Mouse (Mus musculus): ENCODE results near the gene Lrrc74b. TPM values are rescaled to one million over a fixed set of nuclear protein-coding genes. Genes with fewer than 3 reads are reported as not detected.
A peak's percentile ranks its signal among the peaks of the same experiment; 100 is the strongest.
"Not testable (repeated sequence)": the region's sequence is repeated elsewhere in the genome, so short reads cannot be mapped to it uniquely, and the experiment has no call there.

Lrrc74b gene
- polyA plus RNA-seq, 1 experiment from 2014 or later, result 0.44 TPM

DNA sequence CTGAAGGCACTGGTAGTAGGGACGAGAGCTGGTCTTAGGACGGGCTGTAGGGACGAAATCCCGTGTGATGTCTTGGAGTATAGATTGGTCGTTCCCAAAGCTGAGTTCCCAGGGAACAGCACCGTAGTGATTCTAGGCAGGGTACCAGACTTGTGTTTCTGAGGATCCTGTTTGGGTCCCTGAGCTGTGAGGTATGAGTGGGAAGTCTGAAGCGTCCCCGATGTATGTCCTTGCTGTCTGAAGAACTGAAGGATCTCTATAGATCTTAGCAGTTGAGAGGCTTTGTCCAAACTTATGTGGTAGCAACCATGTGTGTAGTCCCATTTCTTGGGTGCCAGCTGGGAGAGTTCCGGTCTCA, 51.8 kb downstream of the Lrrc74b start:
- H3K9ac ChIP-seq (ENCODE audit: low read depth, low read length), result peak overlapping the region; percentile 62
- peak overlapping the region; percentile 57 for H3K4me3 ChIP-seq (ENCODE audit: low read depth, low read length)
- H3K36me3 ChIP-seq (ENCODE audit: control insufficient read depth, insufficient read depth), result peaks cover 22% of the 10 kb centered on the region
- peak overlapping the region; percentile 88 for H3K27ac ChIP-seq (ENCODE audit: low read depth, low read length)
- peaks cover 21% of the 10 kb centered on the region for H3K4me1 ChIP-seq (replicated peaks; ENCODE audit: control insufficient read depth, insufficient read depth, low read length)
- WGBS, result 4% methylated on average over 9 of the region's 9 CpGs
- TF ChIP-seq CTCF (IDR thresholded peaks at IDR 0.05; ENCODE audit: low read depth), result no peak
- peak; percentile 1; the same call in 1 of the 2 replicates for ATAC-seq
- H3K9me3 ChIP-seq (ENCODE audit: control insufficient read depth), result no peaks in the 10 kb centered on the region
- no peaks in the 10 kb centered on the region for H3K27me3 ChIP-seq (replicated peaks; ENCODE audit: control insufficient read depth, insufficient read depth, low read length)
- H3K4me2 ChIP-seq (replicated peaks; ENCODE audit: low read depth), result peak overlapping the region; percentile 79

DNA sequence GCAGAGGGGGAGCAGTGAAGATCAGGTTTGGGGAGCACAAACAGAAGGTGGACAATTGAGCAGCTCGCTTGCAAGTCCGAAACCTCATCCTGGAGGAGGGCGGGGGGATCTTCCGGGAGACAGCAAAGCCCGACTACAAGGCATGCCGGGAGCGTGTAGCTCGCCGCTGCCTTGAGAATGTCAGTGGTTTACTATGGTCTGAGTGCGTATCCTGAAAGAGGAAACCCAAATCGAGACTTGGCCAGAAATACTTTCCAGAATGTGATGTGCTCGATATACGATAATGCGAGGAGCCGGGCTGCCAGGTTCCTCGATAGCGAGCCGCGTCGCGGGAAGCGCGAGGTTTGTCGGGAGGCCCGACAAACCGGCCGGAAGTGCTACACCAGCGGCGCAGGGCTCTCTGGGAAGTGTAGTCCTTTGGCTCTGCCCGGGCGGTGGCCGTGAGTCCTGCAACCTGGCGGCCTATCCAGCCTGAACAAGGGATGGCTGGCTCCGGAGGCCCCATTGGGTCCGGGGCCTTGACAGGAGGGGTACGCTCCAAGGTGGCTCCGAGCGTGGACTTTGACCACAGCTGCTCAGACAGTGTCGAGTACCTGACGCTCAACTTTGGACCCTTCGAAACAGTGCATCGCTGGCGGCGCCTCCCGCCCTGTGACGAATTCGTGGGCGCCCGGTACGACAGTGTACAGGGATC, 52.4 kb downstream of the Lrrc74b start, which contains the start of gene Lztr1:
Gene Lztr1, plus strand, starts transcription at position 143 of the 694 bp plus-strand sequence.
- Histone ChIP-seq H3K9me3 (ENCODE audit: control insufficient read depth) (no peaks in the 10 kb centered on the region), H3K27ac (ENCODE audit: low read depth, low read length) (peak within 1 kb of the TSS; percentile 88), H3K27me3 (replicated peaks; ENCODE audit: control insufficient read depth, insufficient read depth, low read length) (no peaks in the 10 kb centered on the region), H3K36me3 (ENCODE audit: control insufficient read depth, insufficient read depth) (peaks cover 18% of the 10 kb centered on the region), H3K4me1 (replicated peaks; ENCODE audit: control insufficient read depth, insufficient read depth, low read length) (peaks cover 21% of the 10 kb centered on the region), H3K9ac (ENCODE audit: low read depth, low read length) (peak within 1 kb of the TSS; percentile 62), H3K4me2 (replicated peaks; ENCODE audit: low read depth) (peak within 1 kb of the TSS; percentile 79), H3K4me3 (ENCODE audit: low read depth, low read length) (peak within 1 kb of the TSS; percentile 57)
- ATAC-seq, result peak; percentile 97
- no peak; the same call in 1 of the 2 replicates for TF ChIP-seq CTCF (IDR thresholded peaks at IDR 0.05; ENCODE audit: low read depth)
- under 1% methylated on average over 50 of the region's 50 CpGs for WGBS

DNA sequence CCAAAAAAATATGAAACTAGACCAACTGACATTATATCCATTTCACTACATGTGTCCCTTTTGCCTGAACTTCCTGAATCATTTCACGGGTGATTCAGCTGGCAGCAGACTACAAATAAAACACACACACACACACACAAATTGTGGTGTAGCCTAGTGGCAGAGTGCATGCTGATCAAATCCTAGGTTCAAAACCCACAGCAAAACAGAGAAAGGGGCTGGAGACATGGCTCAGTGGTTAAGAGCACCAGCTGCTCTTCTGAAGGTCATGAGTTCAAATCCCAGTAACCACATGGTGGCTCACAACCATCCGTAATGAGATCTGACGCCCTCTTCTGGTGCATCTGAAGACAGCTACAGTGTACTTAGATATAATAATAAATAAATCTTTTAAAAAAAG, 53.0 kb downstream of the Lrrc74b start:
- WGBS, result 23% methylated on average over 3 of the region's 3 CpGs
- Histone ChIP-seq H3K9ac (ENCODE audit: low read depth, low read length) (peak overlapping the region; percentile 62), H3K36me3 (ENCODE audit: control insufficient read depth, insufficient read depth) (peaks cover 11% of the 10 kb centered on the region), H3K27ac (ENCODE audit: low read depth, low read length) (peak overlapping the region; percentile 88), H3K4me2 (replicated peaks; ENCODE audit: low read depth) (peak overlapping the region; percentile 79), H3K4me3 (ENCODE audit: low read depth, low read length) (peak overlapping the region; percentile 57), H3K4me1 (replicated peaks; ENCODE audit: control insufficient read depth, insufficient read depth, low read length) (peaks cover 21% of the 10 kb centered on the region)
- not testable (repeated sequence) for ATAC-seq; H3K9me3 ChIP-seq (ENCODE audit: control insufficient read depth); H3K27me3 ChIP-seq (replicated peaks; ENCODE audit: control insufficient read depth, insufficient read depth, low read length)

DNA sequence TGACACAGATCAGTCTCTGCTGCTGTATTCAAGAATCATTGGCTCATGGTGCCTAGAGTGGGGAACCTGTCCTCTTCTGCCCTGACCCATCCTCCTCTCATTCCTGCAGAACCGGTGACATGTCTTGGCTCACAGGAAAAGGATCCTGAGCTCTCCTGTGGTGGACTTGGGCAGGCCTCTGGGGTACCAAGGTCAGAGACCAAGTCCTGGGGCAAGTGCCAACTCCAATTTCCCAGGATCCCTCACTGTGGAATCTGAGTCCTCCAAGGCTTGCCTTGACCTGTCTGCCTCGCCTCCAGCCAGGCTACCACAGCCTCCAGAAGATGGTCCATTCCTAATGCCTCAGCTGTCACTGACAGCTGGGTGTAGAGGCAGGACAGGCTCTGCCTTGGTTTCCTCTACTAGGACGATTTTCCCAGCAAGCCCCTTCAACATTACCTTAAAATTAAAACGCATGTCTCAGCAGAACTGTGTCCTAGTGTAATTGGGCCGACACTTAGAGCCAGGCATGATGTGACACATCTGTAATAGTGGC, 54.0 kb downstream of the Lrrc74b start:
- Histone ChIP-seq H3K4me3 (ENCODE audit: low read depth, low read length) (no peak overlapping the region), H3K27me3 (replicated peaks; ENCODE audit: control insufficient read depth, insufficient read depth, low read length) (no peaks in the 10 kb centered on the region), H3K9ac (ENCODE audit: low read depth, low read length) (no peak overlapping the region), H3K36me3 (ENCODE audit: control insufficient read depth, insufficient read depth) (peaks cover 5% of the 10 kb centered on the region; the same call in 1 of the 2 replicates), H3K4me2 (replicated peaks; ENCODE audit: low read depth) (no peak overlapping the region), H3K27ac (ENCODE audit: low read depth, low read length) (no peak overlapping the region), H3K4me1 (replicated peaks; ENCODE audit: control insufficient read depth, insufficient read depth, low read length) (peaks cover 21% of the 10 kb centered on the region), H3K9me3 (ENCODE audit: control insufficient read depth) (no peaks in the 10 kb centered on the region)
- WGBS, result 85% methylated on average over 5 of the region's 5 CpGs
- no peak for TF ChIP-seq CTCF (IDR thresholded peaks at IDR 0.05; ENCODE audit: low read depth)
- no peak for ATAC-seq

DNA sequence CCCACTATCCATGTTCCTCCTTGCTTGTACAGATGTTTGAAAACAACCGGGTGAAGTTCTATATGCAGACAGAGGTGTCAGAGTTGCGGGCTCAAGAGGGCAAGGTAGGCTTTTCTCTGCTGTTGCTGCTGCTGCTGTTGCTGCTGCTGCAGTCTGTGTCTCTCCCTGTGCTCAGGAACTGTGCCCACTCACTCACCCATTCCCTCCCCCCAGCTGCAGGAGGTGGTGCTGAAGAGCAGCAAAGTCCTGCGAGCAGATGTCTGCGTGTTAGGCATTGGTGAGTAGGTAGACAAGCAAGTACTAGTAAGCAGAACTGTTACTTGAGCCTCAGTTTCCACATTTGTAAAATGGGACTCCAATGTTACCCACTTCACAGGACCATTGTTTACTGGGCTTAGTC, 58.4 kb downstream of the Lrrc74b start:
- WGBS, result 79% methylated on average over 4 of the region's 4 CpGs
- TF ChIP-seq CTCF (IDR thresholded peaks at IDR 0.05; ENCODE audit: low read depth), result no peak

DNA sequence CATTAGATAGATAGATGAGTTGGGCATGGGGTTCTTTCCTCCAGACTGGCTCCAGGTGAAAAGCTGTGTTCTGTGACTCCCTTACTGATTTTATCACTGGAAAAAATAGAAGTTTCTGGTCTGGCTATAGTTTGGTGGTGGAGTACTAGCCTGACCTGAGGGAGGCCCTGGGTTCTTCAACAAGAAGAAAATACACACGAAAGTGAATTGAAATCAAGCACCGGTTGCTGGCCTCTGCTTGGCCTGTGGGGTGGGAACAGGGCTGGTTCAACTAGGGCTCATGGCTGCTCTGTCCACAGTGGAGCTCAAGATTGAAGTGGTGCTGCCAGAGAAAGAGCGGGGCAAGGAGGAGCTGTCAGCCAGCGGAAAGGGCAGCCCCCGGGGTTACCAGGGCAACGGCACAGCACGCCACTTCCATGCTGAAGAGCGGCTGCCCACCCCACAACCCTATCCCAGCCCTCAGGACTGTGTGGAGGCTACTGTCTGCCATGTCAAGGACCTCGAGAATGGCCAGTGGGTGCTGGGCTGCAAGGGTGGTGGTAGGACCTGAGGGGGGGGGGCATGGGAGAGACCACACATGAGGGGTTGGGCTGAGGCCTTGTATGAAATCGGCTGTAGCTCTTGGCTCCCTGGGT, 61.7 kb downstream of the Lrrc74b start:
- no peak overlapping the region for H3K27ac ChIP-seq (ENCODE audit: low read depth, low read length)
- ATAC-seq, result no peak
- no peaks in the 10 kb centered on the region for H3K9me3 ChIP-seq (ENCODE audit: control insufficient read depth)
- no peaks in the 10 kb centered on the region for H3K27me3 ChIP-seq (replicated peaks; ENCODE audit: control insufficient read depth, insufficient read depth, low read length)
- no peak for TF ChIP-seq CTCF (IDR thresholded peaks at IDR 0.05; ENCODE audit: low read depth)
- H3K4me2 ChIP-seq (replicated peaks; ENCODE audit: low read depth), result no peak overlapping the region
- no peak overlapping the region for H3K9ac ChIP-seq (ENCODE audit: low read depth, low read length)
- H3K4me3 ChIP-seq (ENCODE audit: low read depth, low read length), result no peak overlapping the region
- no peaks in the 10 kb centered on the region for H3K4me1 ChIP-seq (replicated peaks; ENCODE audit: control insufficient read depth, insufficient read depth, low read length)
- H3K36me3 ChIP-seq (ENCODE audit: control insufficient read depth, insufficient read depth), result no peaks in the 10 kb centered on the region
- 57% methylated on average over 10 of the region's 10 CpGs for WGBS

More for the DNA sequence above, 58.4 kb downstream of the Lrrc74b start:
- no peaks in the 10 kb centered on the region for H3K27me3 ChIP-seq (replicated peaks; ENCODE audit: control insufficient read depth, insufficient read depth, low read length)
- no peak overlapping the region for H3K4me3 ChIP-seq (ENCODE audit: low read depth, low read length)
- no peak overlapping the region for H3K9ac ChIP-seq (ENCODE audit: low read depth, low read length)
- ATAC-seq, result no peak
- H3K4me2 ChIP-seq (replicated peaks; ENCODE audit: low read depth), result no peak overlapping the region
- H3K4me1 ChIP-seq (replicated peaks; ENCODE audit: control insufficient read depth, insufficient read depth, low read length), result no peaks in the 10 kb centered on the region
- no peaks in the 10 kb centered on the region for H3K36me3 ChIP-seq (ENCODE audit: control insufficient read depth, insufficient read depth)
- H3K27ac ChIP-seq (ENCODE audit: low read depth, low read length), result no peak overlapping the region
- H3K9me3 ChIP-seq (ENCODE audit: control insufficient read depth), result no peaks in the 10 kb centered on the region

All from intestine, postnatal 0 days (tissue).